Mouse (Mus musculus) olfactory bulb, adult 2 months (tissue): ENCODE data around the gene Ugt1a9.

Experiments
- CTCF ChIP-seq: fragments of 200-500 bp; IDR thresholded peaks from 2 replicates; pipeline ENCODE4 v1.5.1; 2012; ENCODE audit warnings: low read depth, mild to moderate bottlenecking, low read length, moderate library complexity; ENCODE audit not compliant: insufficient read depth
- POLR2A ChIP-seq: fragments of 200-500 bp; IDR thresholded peaks from 2 replicates; pipeline ENCODE4 v1.6.1; 2012; ENCODE audit warnings: mild to moderate bottlenecking, low read depth, low read length, moderate library complexity; ENCODE audit not compliant: insufficient read depth

- TF ChIP-seq CTCF (no peak), POLR2A (no peak)
Measured at GRCm38 (mm10) chr1:88233421-88234247, 163.0 kb downstream of the Ugt1a9 start.
